Mouse (Mus musculus) lung, adult 2 months (tissue): ENCODE measurements at regions not wholly inside any gene's neighbourhood (a gene's known extent, or its start where the extent isn't known, plus 50 kb on each side); places are given as distances from the start of the nearest gene placed in this dataset.

Experiments
- DNase-seq: peaks from one replicate; pipeline ENCODE4 v3.0.0; 2022
- H3K4me1 ChIP-seq: fragments of 200-500 bp; 2 replicates; pipeline ENCODE4 v1.6.1; 2011; ENCODE audit warnings: low read length; ENCODE audit not compliant: control insufficient read depth, insufficient read depth
- H3K4me3 ChIP-seq: fragments of 200-500 bp; replicated peaks from 2 replicates; pipeline ENCODE3; 2011; ENCODE audit warnings: low read depth, mild to moderate bottlenecking, control low read depth, low read length; ENCODE audit errors: extremely low read depth
- CTCF ChIP-seq: fragments of 200-500 bp; IDR thresholded peaks from 2 replicates; pipeline ENCODE4 v1.5.1; 2011; ENCODE audit warnings: mild to moderate bottlenecking, low read length, control low read depth; ENCODE audit not compliant: insufficient read depth
- POLR2A ChIP-seq: fragments of 200-500 bp; IDR thresholded peaks from 2 replicates; pipeline ENCODE4 v1.6.1; 2011; ENCODE audit warnings: low read depth, mild to moderate bottlenecking, control low read depth, low read length, borderline replicate concordance; ENCODE audit errors: extremely low read depth
- WGBS: fragments of 180-500 bp; shearing (Covaris S2); methylation state at CpG from one replicate; pipeline ENCODE4 v1.1.7; 2018; 5-methylcytosine and 5-hydroxymethylcytosine counted together

GRCm38 (mm10) chr3:38543816-38544215, 59.2 kb upstream of the Ankrd50 start:
- no peak for TF ChIP-seq CTCF
- TF ChIP-seq POLR2A: no peak

DNA sequence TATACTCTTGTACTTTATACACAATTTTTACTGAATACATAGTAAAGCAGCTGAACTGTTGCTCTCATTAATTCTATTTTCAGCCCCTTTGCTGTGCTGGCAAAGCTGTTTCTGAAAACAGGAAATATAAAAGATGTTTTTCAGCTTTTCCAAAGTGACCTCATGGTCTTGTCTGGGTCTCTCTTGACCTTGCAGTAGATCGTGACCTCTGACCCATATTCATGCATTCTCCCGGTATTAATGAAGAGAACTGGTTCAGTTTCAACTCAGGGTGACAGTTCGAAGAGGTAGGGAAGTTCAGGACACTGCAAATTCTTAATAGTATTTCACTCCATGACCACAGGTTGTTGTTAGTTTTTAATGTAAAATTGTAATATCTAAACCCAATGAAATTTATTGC, 56.7 kb upstream of the Ankrd50 start:
- H3K4me3 ChIP-seq: no peak overlapping the region
- TF ChIP-seq CTCF (no peak), POLR2A (no peak)
- WGBS: 64% methylated on average over 3 of the region's 3 CpGs

More at GRCm38 (mm10) chr3:38543816-38544215, 59.2 kb upstream of the Ankrd50 start:
- Histone ChIP-seq H3K4me1 (no peaks in the 10 kb centered on the region), H3K4me3 (no peak overlapping the region)
- no peak for DNase-seq
- 92% methylated on average over 3 of the region's 3 CpGs for WGBS

DNA sequence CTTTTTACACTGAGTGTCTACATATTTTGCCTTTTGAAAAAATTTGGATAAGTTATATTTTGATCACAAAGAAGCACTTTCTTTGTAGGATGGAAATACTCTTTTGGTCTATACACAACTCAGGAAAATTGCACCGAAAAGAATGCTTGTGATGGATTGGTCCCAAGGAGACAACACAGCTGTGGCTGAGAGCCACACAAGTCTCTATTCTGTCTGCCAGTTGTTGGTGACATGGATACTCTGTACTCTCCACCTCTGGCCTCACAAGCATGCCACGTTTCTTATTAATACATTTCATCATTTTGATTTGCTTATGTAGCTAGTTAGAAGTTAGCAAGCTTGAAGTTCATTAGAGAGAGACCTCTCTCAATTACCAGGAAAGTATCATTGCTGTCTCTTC, 53.7 kb upstream of the Ankrd50 start:
- WGBS: 67% methylated on average over 2 of the region's 2 CpGs
- Histone ChIP-seq H3K4me1 (no peaks in the 10 kb centered on the region), H3K4me3 (no peak overlapping the region)
- no peak for DNase-seq
- TF ChIP-seq POLR2A (no peak), CTCF (no peak)

More for the DNA sequence above, 56.7 kb upstream of the Ankrd50 start:
- no peaks in the 10 kb centered on the region for H3K4me1 ChIP-seq
- no peak for DNase-seq

DNA sequence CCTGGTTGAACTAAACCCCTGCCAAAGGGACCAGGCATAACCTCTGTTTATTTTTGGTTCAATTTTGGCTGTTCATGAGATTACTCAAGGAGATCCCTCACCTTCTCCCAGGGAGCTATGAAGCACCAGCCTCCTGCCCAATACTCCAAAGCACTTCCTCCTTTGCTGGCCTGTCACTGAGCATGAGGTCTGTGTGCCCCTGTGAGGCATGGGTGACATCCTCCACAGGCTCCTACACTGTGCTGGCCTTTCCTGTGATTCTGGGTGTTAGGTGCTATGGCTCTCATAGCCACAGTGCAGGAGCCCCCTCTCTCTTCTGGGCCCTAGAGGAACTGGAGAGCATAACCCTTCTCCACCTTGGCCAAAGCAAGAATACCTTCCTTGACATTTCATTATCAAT, 53.1 kb upstream of the Ankrd50 start:
- Histone ChIP-seq H3K4me1 (no peaks in the 10 kb centered on the region), H3K4me3 (no peak overlapping the region)
- TF ChIP-seq CTCF (no peak), POLR2A (no peak)
- DNase-seq: no peak
